Mouse (Mus musculus): ENCODE data around the gene Thumpd1.
A peak's percentile ranks its signal among the peaks of the same experiment; 100 is the strongest.

Thumpd1 gene

GRCm38 (mm10) chr7:119667893-119668292 lies 52.7 kb downstream of the Thumpd1 start:
- peak; percentile 57 for DNase-seq

Measured in kidney, adult 18-20 months (tissue).